Mouse (Mus musculus): ENCODE data around the gene Pex26.

- TF ChIP-seq POLR2A (IDR thresholded peaks at IDR 0.05; ENCODE audit: low read depth, low read length) (no peak), CTCF (conservative IDR thresholded peaks at IDR 0.05; ENCODE audit: insufficient read depth, insufficient read length, low read depth, low read length) (no peak)
Observed at GRCm38 (mm10) chr6:121218002-121218401, 34.5 kb downstream of the Pex26 start.
